Mouse (Mus musculus): ENCODE measurements around the gene Pitpna. TPM values are rescaled to one million over a fixed set of nuclear protein-coding genes. Genes with fewer than 3 reads are reported as not detected.

Gene Pitpna
- polyA plus RNA-seq, 1 experiment from 2014 or later: 71.1 TPM

DNA sequence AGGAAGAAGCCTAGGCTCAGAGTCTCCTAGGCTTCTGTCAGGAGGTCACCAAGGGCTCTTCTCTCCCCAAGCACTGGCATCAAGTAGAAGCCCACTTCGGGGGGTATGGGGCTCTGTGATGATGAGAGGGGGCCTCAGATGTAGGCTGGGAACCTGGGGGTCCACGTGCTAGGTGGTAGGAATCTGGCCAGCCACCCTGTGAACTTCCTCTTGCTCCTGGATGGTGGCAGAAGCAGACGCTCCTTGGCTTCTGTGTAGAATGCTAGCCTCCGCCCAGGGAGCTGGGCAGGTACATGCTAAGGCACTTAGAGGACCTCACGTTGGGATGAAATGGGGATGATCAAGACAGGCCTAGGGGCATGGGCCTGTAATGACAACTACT is 26.5 kb upstream of the Pitpna start:
- no peak overlapping the region for H3K4me3 ChIP-seq (ENCODE audit: low read depth, low read length)
- H3K36me3 ChIP-seq (ENCODE audit: insufficient read depth, low read length): no peaks in the 10 kb centered on the region
- H3K27me3 ChIP-seq (replicated peaks; ENCODE audit: insufficient read depth, low read length): no peaks in the 10 kb centered on the region
- no peak overlapping the region for H3K4me2 ChIP-seq (replicated peaks; ENCODE audit: low read depth, low read length)
- no peak overlapping the region for H3K27ac ChIP-seq (ENCODE audit: low read length)
- no peak overlapping the region for H3K9ac ChIP-seq (replicated peaks; ENCODE audit: low read depth)
- peaks cover 15% of the 10 kb centered on the region; the same call in 1 of the 2 replicates for H3K4me1 ChIP-seq (ENCODE audit: insufficient read depth, low read depth, low read length)
- DNase-seq (ENCODE audit: low spot score) (no peak), ATAC-seq (no peak)
- no peaks in the 10 kb centered on the region for H3K9me3 ChIP-seq (ENCODE audit: low read length)
- TF ChIP-seq EP300 (IDR thresholded peaks at IDR 0.05) (no peak), CTCF (IDR thresholded peaks at IDR 0.05) (no peak)
- 83% methylated on average over 5 of the region's 5 CpGs for WGBS

GRCm38 (mm10) chr11:75562840-75563239 is 25.1 kb upstream of the Pitpna start:
- TF ChIP-seq EP300 (IDR thresholded peaks at IDR 0.05) (no peak), CTCF (IDR thresholded peaks at IDR 0.05) (peak; percentile 35)

GRCm38 (mm10) chr11:75563851-75564548 is 23.9 kb upstream of the Pitpna start:
- H3K4me3 ChIP-seq (ENCODE audit: low read depth, low read length): no peak overlapping the region
- 35% methylated on average over 18 of the region's 18 CpGs for WGBS
- peak overlapping the region; percentile 77 for H3K27ac ChIP-seq (ENCODE audit: low read length)
- H3K9me3 ChIP-seq (ENCODE audit: low read length): no peaks in the 10 kb centered on the region
- peak; percentile 51 for ATAC-seq
- no peaks in the 10 kb centered on the region for H3K27me3 ChIP-seq (replicated peaks; ENCODE audit: insufficient read depth, low read length)
- peak; percentile 85 for DNase-seq (ENCODE audit: low spot score)
- no peak overlapping the region for H3K9ac ChIP-seq (replicated peaks; ENCODE audit: low read depth)
- peaks cover 24% of the 10 kb centered on the region for H3K4me1 ChIP-seq (ENCODE audit: insufficient read depth, low read depth, low read length)
- H3K4me2 ChIP-seq (replicated peaks; ENCODE audit: low read depth, low read length): no peak overlapping the region
- peak; percentile 24 for TF ChIP-seq EP300 (IDR thresholded peaks at IDR 0.05)
- TF ChIP-seq CTCF (IDR thresholded peaks at IDR 0.05): no peak
- 0 out of 2 replicates have a peak, but pooled peaks cover 8% of the 10 kb centered on the region for H3K36me3 ChIP-seq (ENCODE audit: insufficient read depth, low read length)

More at GRCm38 (mm10) chr11:75562840-75563239, 25.1 kb upstream of the Pitpna start:
- Histone ChIP-seq H3K4me1 (ENCODE audit: insufficient read depth, low read depth, low read length) (peaks cover 24% of the 10 kb centered on the region), H3K36me3 (ENCODE audit: insufficient read depth, low read length) (no peaks in the 10 kb centered on the region), H3K4me2 (replicated peaks; ENCODE audit: low read depth, low read length) (no peak overlapping the region), H3K9ac (replicated peaks; ENCODE audit: low read depth) (no peak overlapping the region), H3K27ac (ENCODE audit: low read length) (no peak overlapping the region), H3K9me3 (ENCODE audit: low read length) (no peaks in the 10 kb centered on the region), H3K27me3 (replicated peaks; ENCODE audit: insufficient read depth, low read length) (no peaks in the 10 kb centered on the region), H3K4me3 (ENCODE audit: low read depth, low read length) (no peak overlapping the region)
- no peak for ATAC-seq
- 87% methylated on average over 8 of the region's 8 CpGs for WGBS
- no peak for DNase-seq (ENCODE audit: low spot score)

GRCm38 (mm10) chr11:75565849-75566248 is 22.0 kb upstream of the Pitpna start:
- H3K27me3 ChIP-seq (replicated peaks; ENCODE audit: insufficient read depth, low read length): no peaks in the 10 kb centered on the region
- H3K4me1 ChIP-seq (ENCODE audit: insufficient read depth, low read depth, low read length): peaks cover 24% of the 10 kb centered on the region
- H3K9ac ChIP-seq (replicated peaks; ENCODE audit: low read depth): no peak overlapping the region
- ATAC-seq: peak; percentile 42
- no peak overlapping the region for H3K4me3 ChIP-seq (ENCODE audit: low read depth, low read length)
- 33% methylated on average over 2 of the region's 2 CpGs for WGBS
- peak overlapping the region; percentile 62 for H3K27ac ChIP-seq (ENCODE audit: low read length)
- peak; percentile 64 for DNase-seq (ENCODE audit: low spot score)
- no peak for TF ChIP-seq CTCF (IDR thresholded peaks at IDR 0.05)
- no peak for TF ChIP-seq EP300 (IDR thresholded peaks at IDR 0.05)
- 0 out of 2 replicates have a peak, but pooled peaks cover 8% of the 10 kb centered on the region for H3K36me3 ChIP-seq (ENCODE audit: insufficient read depth, low read length)
- no peak overlapping the region for H3K4me2 ChIP-seq (replicated peaks; ENCODE audit: low read depth, low read length)
- no peaks in the 10 kb centered on the region for H3K9me3 ChIP-seq (ENCODE audit: low read length)

DNA sequence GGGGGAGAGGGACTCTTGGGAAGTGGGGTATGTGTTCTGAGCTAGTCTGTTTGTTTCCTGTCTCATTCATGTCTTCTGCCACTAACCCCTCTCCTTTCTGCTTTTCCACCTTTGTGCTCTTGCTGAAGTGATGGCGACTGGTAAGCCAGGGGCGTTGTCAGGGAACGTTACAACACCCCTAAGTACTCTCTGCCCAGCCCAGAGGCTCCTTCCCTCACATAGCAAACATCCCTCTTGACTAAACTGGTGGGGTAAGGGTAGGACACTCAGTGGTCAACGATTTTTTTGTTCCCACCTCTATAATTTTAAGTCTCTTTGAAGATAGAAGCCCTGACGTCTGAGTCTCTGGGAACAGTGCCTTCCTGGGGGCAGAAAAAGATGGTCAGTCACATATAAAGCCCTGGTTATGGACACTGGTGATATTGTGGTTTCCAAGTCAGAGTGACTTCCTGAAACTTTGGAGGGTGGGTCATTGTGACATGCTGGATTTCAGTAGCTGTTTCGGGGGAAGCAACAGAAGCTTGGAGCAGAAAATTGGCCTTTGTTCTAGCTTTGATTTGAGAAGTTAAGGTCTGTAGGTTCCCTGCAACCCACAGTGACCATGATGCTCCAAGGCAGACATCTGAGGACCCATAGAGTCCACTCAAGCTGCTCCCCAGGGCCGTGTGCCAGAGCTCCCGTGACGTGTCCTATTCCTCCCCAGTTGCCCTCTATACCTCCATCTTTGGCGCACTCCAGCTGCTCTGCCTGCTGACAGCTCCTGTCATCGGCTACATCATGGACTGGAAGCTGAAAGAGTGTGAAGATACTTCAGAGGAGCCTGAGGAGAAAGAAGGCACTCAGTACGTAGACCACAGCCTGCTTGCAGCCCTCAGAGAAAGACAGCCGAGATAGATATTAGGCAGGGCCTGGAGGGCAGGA is 21.4 kb upstream of the Pitpna start:
- WGBS: 60% methylated on average over 13 of the region's 13 CpGs
- H3K27ac ChIP-seq (ENCODE audit: low read length): peak overlapping the region; percentile 62
- H3K9ac ChIP-seq (replicated peaks; ENCODE audit: low read depth): no peak overlapping the region
- H3K9me3 ChIP-seq (ENCODE audit: low read length): no peaks in the 10 kb centered on the region
- TF ChIP-seq EP300 (IDR thresholded peaks at IDR 0.05) (peak; percentile 74), CTCF (IDR thresholded peaks at IDR 0.05) (no peak)
- H3K4me3 ChIP-seq (ENCODE audit: low read depth, low read length): no peak overlapping the region
- H3K27me3 ChIP-seq (replicated peaks; ENCODE audit: insufficient read depth, low read length): no peaks in the 10 kb centered on the region
- ATAC-seq: peak; percentile 70
- peaks cover 27% of the 10 kb centered on the region for H3K4me1 ChIP-seq (ENCODE audit: insufficient read depth, low read depth, low read length)
- 0 out of 2 replicates have a peak, but pooled peaks cover 8% of the 10 kb centered on the region for H3K36me3 ChIP-seq (ENCODE audit: insufficient read depth, low read length)
- H3K4me2 ChIP-seq (replicated peaks; ENCODE audit: low read depth, low read length): no peak overlapping the region
- DNase-seq (ENCODE audit: low spot score): peak; percentile 76
